Mouse (Mus musculus) mouse trophoblast stem cell (cell line): ENCODE results near the gene Fam214a.

Source experiments
- in situ Hi-C, 2 experiments: fragments of 300-500 bp; cut with MseI, MboI; formaldehyde crosslinking; loops; 2 replicates in 1 of 2; 3 replicates in 1 of 2; pipeline ENCODE4 v1.15.1; 2025

Gene Fam214a

GRCm38 (mm10) chr9:74952756-74953247 lies at the start of gene Fam214a:
Gene Fam214a (plus strand): TSS chr9:74952884.
- in situ Hi-C loops = loop anchor here in 1 of 2 experiments (5.0 kb wide), 1 partner anchor 46 kb away; no protein-coding TSS in a partner anchor

- in situ Hi-C loops = loop anchor here (5.0 to 10.0 kb wide), 3 partner anchors 47 to 130 kb away; partner anchors contain the start of genes Arpp19 (in 1 of the 2) and Fam214a (in 1 of the 2)
Observed at GRCm38 (mm10) chr9:74904866-74905508, 47.7 kb upstream of the Fam214a start.

GRCm38 (mm10) chr9:74906951-74907350 lies 45.7 kb upstream of the Fam214a start:
- in situ Hi-C loops = loop anchor here (5.0 to 10.0 kb wide), 3 partner anchors 45 to 128 kb away; partner anchors contain the start of genes Arpp19 (in 1 of the 2) and Fam214a (in 1 of the 2)

GRCm38 (mm10) chr9:74909245-74909644 lies 43.4 kb upstream of the Fam214a start:
- in situ Hi-C loops = loop anchor here (5.0 to 10.0 kb wide), 3 partner anchors 43 to 126 kb away; partner anchors contain the start of genes Arpp19 (in 1 of the 2) and Fam214a (in 1 of the 2)

GRCm38 (mm10) chr9:74910226-74910759 lies 42.4 kb upstream of the Fam214a start:
- in situ Hi-C loops = no loop called here

GRCm38 (mm10) chr9:74911430-74911829 lies 41.3 kb upstream of the Fam214a start:
- in situ Hi-C loops = no loop called here

GRCm38 (mm10) chr9:74911919-74912318 lies 40.8 kb upstream of the Fam214a start:
- in situ Hi-C loops = no loop called here

- in situ Hi-C loops = no loop called here
Observed at GRCm38 (mm10) chr9:74912619-74913376, 39.9 kb upstream of the Fam214a start.

- in situ Hi-C loops = no loop called here
Observed at GRCm38 (mm10) chr9:74915611-74916010, 37.1 kb upstream of the Fam214a start.

GRCm38 (mm10) chr9:74920450-74920849 lies 32.2 kb upstream of the Fam214a start:
- in situ Hi-C loops = no loop called here

- in situ Hi-C loops = no loop called here
Observed at GRCm38 (mm10) chr9:74921422-74921821, 31.3 kb upstream of the Fam214a start.

- in situ Hi-C loops = no loop called here
Observed at GRCm38 (mm10) chr9:74922884-74923283, 29.8 kb upstream of the Fam214a start.

GRCm38 (mm10) chr9:74923291-74923977 lies 29.2 kb upstream of the Fam214a start:
- in situ Hi-C loops = no loop called here

- in situ Hi-C loops = no loop called here
Observed at GRCm38 (mm10) chr9:74925220-74925769, 27.4 kb upstream of the Fam214a start.

- in situ Hi-C loops = no loop called here
Observed at GRCm38 (mm10) chr9:74929981-74930423, 22.7 kb upstream of the Fam214a start.

- in situ Hi-C loops = no loop called here
Observed at GRCm38 (mm10) chr9:74930653-74931052, 22.0 kb upstream of the Fam214a start.

- in situ Hi-C loops = no loop called here
Observed at GRCm38 (mm10) chr9:74935289-74935688, 17.4 kb upstream of the Fam214a start.

- in situ Hi-C loops = no loop called here
Observed at GRCm38 (mm10) chr9:74937761-74938160, 14.9 kb upstream of the Fam214a start.

- in situ Hi-C loops = no loop called here
Observed at GRCm38 (mm10) chr9:74938670-74939534, 13.8 kb upstream of the Fam214a start.

GRCm38 (mm10) chr9:74946713-74947402 lies 5.8 kb upstream of the Fam214a start:
- in situ Hi-C loops = no loop called here
